Mouse (Mus musculus) heart, postnatal 4 days (tissue): ENCODE data around the gene Spcs2. TPM values are rescaled to one million over a fixed set of nuclear protein-coding genes. Genes with fewer than 3 reads are reported as not detected.

Experiments used
- total RNA-seq, 2 experiments: library from RNA; stranded (reverse); gene quantifications; 2 replicates each; pipeline ENCODE4 v1.2.3; 2021

The Spcs2 gene
- total RNA-seq, 2 experiments from 2014 or later, result 64.0 to 68.1 TPM

Other genes starting within 250 kb of the Spcs2 start
- gene Tpbgl, start 236.4 kb downstream of the Spcs2 start, total RNA-seq, result 1 to 10 TPM; 3.4 to 4.7 TPM
- gene Slco2b1, start 152.1 kb downstream of the Spcs2 start, total RNA-seq, result 1 to 10 TPM; 4.0 to 4.2 TPM
- gene Olfr520, start 133.2 kb downstream of the Spcs2 start, total RNA-seq, result not detected
- not detected for gene Olfr521, start 100.0 kb downstream of the Spcs2 start, total RNA-seq
- gene Neu3, start 35.0 kb downstream of the Spcs2 start, total RNA-seq, result 1 to 10 TPM; 3.1 to 3.6 TPM
- under 1 TPM; 0.17 to 0.20 TPM for gene Xrra1, start 4.3 kb downstream of the Spcs2 start, total RNA-seq
- 10 to 100 TPM; 16.1 to 16.9 TPM for gene Rnf169, start 117.0 kb upstream of the Spcs2 start, total RNA-seq
- gene Chrdl2, start 142.7 kb upstream of the Spcs2 start, total RNA-seq, result not detected